Mouse (Mus musculus) embryo, embryonic 10.5 days (tissue): ENCODE results near the gene Igf2bp2.

Experiments
- DNase-seq: peaks from one replicate; pipeline ENCODE4 v3.0.0-alpha.2; 2015; ENCODE audit warnings: low spot score

Gene Igf2bp2

DNA sequence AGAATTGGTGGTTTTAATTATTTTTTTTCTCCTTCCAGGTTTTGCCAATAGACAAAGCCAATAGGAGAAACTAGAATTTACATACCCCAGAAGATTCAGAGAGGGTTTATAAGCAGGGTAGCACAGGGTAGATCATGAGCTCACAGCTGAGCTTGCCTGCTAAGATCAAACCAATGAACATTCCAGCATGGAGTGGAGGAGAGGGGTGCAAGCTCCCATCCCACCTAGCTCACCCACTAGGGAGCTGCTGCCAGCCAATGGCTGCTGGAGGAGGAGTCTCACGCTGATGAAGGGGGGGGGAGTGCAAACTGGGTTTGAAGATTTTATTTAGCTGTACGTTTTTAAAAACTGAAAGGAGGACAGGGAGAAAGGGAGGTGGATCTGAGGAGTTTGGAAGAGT is 14.0 kb downstream of the Igf2bp2 start:
- no peak for DNase-seq

DNA sequence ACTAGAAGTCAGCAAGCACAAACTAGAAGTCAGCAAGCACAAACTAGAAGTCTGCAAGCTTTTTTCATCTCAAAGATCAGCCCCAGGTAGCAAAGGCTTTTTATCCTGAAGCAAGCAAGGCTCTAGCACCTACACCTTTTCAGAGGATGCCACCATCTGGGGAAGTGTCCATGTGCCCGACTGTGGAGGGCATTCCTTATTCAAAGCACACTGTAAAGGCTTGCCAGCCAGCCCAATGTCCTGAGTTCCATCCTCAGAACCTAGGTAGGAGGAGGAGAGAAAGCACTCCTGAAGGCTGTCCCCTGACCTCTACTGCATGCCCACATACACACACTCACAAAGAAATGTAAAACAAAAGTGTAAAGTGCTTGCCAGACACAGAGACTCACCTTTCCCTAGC is 16.0 kb downstream of the Igf2bp2 start:
- DNase-seq = no peak

DNA sequence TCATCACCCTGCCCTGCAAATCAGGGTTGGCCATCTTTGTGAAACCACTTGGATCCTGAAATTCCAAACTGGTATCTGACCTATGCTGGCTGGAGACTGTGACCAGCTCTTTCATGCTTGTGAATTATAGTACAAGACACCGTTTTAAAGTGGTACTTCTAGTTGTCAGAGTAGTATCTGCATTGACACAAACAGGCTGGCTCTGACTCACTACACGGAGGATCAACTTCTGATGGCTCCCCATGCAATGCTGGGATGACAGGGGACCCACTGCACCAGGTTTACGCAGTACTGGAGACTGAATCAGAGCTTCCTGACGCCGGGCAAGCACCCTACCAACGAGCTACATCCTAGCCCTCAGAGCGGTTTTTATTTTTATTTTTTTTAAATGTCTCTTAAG is 17.0 kb downstream of the Igf2bp2 start:
- no peak for DNase-seq

DNA sequence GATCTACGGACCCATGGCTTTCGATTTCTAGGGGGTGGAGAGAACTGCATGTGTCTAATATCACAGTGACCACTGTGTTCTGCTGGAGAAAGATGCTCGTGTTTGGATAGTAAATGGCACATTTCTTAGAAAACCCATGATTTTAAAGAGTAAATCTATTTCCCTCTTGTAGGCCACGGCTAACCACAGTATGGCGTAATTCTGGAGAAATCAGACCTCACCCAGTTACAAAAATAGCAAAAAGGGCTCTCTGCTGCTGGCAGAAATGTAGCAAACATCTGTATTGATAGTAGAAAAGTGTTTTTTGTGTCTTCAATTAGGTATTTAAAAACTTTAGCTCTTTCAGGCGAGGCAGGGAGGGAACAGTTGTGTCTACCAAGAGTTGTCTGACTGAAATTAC is 18.6 kb downstream of the Igf2bp2 start:
- DNase-seq = no peak

DNA sequence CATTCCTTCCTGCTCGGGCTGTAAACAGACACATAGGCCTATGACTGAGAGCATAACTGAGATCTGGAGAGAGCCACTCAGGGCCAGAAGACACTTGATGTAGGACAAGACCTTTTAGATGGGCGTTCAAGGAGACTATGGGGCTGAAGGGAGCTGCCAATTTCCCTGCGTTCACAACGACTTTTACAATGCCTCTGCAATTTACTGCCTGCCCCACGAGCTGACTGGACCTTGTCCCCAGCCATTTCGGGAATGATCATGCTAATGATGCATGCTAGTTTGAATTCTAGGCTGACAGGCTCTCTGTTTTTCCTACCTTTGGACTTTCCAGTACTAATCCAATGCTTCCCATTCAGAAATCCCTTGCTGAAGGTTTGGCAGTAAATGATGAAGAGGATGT is 22.2 kb downstream of the Igf2bp2 start:
- DNase-seq = no peak

DNA sequence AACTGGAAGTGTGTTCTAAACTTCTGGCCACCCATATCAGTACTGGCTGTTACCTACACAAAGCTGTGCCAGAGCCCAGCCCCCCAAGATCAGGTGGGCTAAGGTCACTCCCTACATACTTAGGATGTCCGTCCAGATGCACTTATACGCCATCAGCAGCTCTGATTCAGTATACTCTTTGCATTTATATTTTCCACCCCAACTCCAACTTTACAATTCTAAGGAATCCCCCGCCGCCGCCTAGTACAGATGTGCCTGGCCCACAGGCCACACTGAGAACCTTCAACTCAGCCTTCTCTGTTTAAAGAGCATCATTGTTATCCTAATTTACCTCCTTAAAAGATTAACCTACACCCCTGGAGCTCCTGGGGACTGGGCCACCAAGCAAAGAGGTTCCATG is 23.3 kb downstream of the Igf2bp2 start:
- no peak for DNase-seq

DNA sequence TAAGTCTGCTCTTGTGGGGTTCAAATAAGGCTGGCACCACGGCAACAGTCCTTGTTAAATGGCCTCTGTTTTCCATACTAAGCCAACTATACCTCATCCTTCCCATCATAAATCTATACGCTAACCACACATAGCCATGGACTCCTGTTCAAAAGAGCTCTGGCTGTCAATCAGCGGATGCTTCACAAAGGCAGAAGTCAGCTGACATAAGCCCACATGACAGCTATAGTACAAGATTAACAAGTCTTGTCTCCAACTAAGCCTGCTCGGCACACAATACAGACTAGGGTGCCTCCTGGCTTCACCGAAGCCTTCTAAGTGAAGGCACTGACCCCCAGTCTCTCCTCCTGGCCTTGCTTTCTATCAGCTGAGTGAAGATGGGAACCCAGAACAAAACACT is 26.9 kb downstream of the Igf2bp2 start:
- no peak for DNase-seq

DNA sequence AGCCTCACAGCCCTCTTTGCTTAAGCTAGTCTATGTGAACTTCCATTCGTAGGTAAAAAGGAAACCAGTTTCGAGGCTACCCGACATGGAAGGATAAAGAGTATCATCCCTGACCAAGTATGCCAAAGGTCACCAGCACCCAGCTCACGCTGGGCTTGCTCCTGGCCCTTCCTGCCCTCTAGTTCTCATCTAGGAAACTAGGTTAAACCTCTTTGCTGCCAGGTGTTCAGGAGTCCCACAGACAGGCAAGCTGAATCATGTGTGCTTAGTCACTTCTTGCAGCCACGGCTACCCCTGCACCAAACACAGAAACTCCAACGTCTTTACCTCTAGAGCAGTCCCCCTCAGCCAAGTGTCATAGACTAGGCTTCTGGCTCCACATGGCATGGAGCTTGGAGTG is 31.8 kb downstream of the Igf2bp2 start:
- DNase-seq = no peak

DNA sequence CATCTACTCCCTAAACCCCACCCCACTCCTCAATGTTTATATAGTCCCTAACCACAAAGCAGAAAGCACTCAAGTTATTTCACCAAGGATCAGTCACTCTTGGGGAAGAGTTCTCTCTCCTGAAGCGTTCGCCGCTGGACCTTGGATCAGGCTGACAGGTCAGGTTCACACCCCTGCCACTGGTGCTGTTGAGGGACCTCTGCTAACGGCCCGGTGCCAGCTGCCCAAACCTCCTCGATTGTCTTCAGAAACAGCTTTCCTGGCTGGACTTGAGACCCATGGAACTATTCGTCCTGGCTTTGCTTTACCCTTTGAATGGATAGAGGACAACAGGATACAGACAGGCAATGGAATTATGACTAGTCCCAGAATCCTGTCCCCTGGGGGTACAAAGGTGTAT is 33.6 kb downstream of the Igf2bp2 start:
- DNase-seq = no peak

DNA sequence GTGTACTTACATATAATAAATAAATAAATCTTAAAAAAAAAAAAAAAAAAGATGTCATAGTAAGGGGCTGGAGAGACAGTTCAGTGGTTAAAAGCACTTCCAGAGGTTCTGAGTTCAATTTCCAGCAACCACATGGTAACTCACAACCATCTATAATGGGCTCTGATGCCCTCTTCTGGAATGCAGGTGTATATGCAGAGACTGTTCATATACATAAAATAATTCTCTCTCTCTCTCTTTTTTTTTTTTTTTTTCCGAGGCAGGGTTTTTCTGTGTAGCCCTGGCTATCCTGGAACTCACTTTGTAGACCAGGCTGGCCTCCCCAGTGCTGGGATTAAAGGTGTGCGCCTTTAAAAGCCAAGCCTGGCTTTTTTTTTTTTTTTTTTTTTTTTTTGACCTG is 34.5 kb downstream of the Igf2bp2 start:
- no peak for DNase-seq

DNA sequence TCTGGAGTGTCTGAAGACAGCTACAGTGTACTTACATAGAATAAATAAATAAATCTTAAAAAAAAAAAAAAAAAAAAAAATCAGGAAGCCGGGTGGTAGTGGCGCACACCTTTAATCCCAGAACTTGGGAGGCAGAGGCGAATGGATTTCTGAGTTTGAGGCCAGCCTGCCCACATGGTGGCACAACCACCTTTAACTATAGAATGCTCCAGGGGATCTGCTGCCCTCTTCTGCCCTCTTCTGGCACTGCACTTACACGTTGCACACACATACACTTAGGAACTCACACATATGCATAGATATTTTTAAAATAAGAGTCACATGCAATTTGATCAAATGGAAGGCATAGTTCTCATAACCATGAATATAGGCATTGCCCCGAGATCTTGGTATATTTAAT is 35.3 kb downstream of the Igf2bp2 start:
- no peak for DNase-seq

DNA sequence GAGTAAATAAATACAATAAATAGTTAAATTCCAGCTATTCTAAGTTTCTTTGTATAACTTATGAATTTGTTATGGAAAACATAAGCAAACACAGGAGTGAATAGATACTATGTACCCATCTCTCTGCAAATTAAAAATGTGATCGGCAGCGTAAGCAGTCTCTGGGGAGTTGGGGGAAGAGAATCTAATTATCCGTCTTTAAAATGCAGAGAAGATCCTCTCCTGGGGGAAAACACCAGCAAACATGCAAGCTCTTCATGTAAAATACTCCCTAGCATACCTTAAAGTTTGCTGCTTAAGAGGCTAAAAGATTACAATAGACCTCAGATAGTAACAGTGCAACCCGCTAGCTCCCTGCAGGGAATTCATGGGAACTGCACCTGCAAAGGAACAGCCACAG is 36.2 kb downstream of the Igf2bp2 start:
- DNase-seq = no peak

DNA sequence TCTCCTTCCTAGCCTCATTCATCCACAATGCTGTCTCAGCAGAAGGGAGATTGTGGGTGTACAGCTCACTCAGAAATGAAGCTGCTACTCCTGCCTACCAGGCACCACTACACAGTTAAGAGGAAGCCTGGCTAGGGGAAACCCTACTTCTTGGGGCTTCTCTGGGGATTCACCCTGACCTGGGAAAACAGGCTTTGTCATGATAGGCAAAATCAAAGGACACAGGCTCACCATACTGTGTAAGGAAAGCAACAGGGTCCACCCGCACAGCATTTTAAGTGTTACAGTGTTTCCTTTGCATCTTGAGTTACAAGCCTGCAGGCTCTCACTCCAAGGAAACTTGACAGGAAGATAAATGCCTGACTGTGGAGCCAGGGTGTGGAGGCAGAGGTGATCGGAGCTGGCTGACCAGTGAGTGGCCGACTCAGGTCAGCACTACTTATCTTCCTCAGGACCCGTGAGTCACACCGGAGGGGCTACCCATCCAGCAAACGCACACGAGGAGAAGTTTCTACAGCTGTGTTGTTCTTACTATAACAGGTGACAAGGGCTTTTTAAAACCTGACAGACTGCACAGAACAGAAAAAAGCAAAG is 38.7 kb downstream of the Igf2bp2 start:
- DNase-seq = peak; percentile 36

DNA sequence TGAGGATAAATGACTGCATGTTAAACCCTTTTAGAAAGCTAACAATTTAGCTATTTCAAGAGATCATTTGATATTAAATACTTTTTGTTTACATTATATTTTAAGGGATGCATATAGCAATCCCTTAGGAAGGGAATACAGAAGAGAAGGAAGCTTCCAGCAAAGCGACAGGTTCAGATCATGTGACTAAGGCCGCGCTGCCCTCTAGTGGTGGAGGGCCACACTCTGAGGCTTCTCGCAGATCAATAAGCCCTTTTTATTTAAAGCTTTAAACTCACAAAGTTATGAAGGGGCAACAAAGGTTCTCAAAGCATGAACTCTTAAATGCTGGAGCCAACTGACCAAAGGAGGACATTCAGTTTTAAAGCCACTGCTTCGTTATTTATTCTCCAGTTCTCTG is 39.4 kb downstream of the Igf2bp2 start:
- peak; percentile 67 for DNase-seq

DNA sequence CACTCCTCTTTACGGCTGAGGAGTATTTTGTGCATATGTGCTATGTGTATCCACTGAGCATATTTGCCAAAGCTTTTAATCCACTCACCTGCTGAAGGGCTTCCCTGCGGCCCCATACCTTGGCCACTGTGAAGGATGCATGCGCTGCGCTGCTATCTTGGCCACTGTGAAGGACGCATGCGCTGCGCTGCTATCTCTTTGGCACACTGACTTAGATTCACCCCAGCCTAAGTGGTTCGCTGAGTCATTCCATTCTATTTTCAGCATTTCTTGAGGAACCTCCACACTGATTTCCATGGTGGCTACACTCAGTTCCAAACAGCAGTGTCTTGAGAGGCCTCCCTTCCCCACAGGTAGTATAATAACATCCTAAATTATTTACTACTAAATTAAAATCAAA is 42.0 kb downstream of the Igf2bp2 start:
- DNase-seq = no peak

DNA sequence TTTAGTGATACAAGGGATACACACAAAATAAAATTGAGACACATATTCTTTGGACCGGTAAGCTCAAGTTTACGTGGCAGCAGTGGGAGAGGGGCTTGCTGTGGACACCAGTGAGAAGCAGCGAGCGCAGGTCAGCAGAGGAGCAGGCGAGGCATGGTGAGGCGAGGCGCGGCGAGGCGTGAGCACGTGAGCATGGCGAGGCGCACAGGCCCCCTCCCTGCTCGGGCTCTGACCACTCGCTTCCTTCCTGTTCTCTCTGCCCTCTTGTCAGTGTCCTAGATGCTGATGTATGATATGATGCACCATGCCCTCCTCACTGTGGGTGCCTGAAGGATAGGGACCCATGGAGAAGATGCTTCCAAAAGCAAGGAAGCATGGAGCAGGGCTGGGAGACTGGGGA is 43.6 kb downstream of the Igf2bp2 start:
- DNase-seq = no peak

DNA sequence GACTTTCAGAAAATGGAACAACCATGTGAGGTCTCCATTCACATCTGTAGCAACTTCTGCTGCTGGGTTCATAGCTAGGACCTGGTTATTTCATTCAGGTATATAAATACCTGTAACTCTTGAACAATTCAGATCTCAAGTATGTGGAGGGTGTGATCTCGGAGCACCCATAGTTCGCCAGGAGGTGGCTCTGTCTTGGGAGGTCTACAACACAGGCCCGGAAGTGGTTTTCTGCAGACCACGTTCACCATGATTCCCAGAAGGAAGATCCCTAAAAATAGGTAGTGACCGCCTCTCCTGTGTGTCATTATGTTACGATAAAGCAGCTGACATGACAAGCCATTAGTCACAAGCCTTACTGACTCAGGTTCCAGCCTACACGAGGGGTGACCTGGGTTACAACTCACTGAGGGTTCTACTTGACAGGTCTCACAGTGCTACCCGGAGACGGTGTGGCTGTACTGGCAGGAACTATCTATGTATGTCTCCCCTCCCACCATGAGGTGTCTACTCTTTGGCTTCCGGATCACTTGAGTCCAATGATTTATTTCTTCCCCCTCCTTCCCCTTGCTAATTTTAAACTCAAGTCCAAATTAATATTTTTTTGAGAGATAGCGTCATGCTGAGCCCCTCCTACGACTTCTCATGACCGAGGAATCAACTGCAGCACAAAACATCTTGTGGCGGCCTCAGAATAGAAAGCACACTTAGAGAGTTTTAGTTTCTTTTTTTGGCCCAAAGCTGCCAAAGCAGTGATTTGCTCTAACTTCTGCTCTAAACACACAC is 44.2 kb downstream of the Igf2bp2 start:
- DNase-seq = no peak

DNA sequence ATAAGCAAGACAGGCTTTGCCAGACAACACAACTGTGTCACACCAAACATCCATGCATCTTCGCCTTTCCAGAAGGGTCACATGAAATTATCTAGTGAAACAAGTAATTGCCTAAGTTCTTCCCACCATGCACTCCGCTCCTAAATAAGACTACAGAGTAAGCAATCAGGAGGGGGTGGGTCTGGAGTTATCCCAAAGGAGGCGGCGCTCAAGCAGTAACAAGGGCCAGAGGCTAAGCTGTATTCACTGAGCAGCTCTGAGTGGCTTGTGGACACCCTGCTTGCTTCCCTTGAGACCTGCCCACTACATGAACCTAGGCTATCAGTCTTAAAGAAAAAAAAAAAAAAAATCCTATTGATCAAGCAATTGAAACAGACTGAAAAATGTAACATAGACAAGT is 44.9 kb downstream of the Igf2bp2 start:
- no peak for DNase-seq

DNA sequence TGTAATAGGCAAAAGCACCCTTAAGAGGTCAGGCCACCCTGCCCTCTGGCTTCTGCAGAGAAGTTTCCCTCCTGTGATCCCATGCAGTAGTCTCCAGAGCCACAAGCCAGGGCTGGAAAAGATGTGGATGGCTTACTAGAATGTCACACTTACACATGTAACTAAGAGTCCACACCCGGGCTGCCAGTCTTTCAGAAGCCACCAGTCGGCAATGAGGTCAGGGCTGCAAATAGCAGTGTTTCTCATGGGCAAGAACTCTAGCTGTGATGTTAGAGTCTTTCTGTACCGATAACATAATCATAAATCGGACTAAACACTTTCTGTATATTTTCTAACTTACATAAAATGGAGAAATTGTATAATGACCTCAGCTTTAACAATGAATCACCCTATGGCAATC is 46.4 kb downstream of the Igf2bp2 start:
- DNase-seq = no peak

DNA sequence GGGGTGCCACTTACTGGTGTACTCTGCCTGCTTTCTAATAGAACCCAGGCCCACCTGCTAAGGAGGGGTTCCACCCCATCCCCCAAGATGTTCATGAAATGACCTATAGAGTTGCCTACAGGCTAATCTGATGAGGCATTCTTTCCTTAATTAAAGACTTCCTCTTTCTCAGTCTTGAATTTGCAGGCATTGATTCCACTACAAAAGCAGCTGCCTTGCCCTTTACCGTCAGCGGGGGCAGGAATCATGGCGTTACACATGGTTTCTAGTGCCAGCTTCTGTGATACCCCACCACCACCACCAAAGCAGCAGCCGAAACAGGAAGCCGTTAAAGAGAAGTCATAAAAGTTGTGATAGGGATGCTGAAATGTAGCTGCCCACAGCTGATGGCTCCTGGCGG is 47.0 kb downstream of the Igf2bp2 start:
- no peak for DNase-seq

DNA sequence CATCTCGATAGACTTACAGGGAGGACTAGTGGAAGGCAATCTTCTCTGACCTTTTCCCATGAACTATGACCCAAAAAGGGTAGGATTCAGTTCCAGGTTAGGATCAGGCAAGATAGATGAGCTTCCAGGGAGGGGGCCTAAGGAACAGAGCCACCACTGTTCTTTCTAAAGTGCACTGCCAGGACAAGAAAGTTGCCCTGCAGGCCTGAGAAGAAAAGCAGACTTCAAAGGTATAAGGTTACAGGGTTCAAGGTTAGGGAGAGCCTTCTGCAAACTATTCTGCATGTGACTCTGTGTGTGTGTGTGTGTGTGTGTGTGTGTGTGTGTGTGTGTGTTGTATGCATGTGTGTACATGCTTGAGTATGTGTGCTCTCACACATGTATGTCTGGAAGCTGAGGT is 53.1 kb downstream of the Igf2bp2 start:
- DNase-seq = peak; percentile 68

DNA sequence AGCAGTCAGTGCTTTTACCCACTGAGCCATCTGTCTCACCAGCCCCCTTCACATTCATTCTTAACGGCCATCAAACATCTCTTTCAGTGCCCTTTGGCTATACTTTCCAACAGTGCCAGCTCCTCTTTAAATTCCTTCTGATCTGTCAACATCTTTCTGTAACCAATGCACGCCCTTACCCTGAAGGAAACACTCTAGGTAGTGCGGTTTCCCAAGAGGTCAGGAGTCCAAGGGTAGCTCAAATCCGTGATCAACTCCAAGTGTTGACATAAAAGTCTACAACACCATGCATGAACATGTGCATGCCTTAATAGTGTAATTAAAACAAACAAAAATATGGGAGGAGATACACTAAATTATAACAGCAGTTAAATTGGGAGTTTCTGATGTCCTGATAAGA is 53.9 kb downstream of the Igf2bp2 start:
- DNase-seq = no peak

DNA sequence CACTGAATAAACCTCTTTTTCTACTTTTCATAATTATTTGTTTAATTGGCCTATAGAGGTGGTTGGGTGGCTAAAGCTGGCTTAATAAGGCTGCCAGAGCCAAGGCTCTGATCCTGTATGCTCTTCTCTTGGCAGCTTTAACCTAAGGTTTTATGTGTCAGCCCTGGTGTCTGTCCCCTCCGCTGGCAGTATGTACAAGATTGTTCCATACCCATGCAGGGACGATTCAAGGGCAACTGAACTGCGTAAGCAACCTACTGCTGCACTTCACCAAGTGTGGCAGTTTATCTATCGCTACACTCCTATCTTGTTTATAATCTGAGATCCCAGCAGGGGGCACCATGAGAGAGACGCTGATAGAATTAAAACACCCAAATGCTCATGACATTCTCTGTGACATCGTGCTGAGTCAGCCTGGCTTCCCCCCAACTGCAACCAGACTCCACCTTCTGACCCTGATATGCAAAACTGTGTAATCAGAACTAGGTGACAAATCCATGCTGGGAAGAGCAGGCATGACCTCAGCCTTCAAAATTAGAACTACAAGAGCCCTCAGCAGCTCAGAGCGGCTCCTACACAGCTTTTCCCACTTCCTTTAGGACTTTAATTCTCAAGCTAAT is 55.1 kb downstream of the Igf2bp2 start:
- DNase-seq = peak; percentile 32
